Mouse (Mus musculus) B cell, adult 67 days (primary cell): ENCODE data around the gene Cxxc4. TPM values are rescaled to one million over a fixed set of nuclear protein-coding genes. Genes with fewer than 3 reads are reported as not detected.

Experiments used
- total RNA-seq, 2 experiments: library from RNA; stranded (reverse); gene quantifications; 4 replicates each; pipeline ENCODE4 v1.2.4; 2023

Gene Cxxc4
- not detected for total RNA-seq

DNA sequence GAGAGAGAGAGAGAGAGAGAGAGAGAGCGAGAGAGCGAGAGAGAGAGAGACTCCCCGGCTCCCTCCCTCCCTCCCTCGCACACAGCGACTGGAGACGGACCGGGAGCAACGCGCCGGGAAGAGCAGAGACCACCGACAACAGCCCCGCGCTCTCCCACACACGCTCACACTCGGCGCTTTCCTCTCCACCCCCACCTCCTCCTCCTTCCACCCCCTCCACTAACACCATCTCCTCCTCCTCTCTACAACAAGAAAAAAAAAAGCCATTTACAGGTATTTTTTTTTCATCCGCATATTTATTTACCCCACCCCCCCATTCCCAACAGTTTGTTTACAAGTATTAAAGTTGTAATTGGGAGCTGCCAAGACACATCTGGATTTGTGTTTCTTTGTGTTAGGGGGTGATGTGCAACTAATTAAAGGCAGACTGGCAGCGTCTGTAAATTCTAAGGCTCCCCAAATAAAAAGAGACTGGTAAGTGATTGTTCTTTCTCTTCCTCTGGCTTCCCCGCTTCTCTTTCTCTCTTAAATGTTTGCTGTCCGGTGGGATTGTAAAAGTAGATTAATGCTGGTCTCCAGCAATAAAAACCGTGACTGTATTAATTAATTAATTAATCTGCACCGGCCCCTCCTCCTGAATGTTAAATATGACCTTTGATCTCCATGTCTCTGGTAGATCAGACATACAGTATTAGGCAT, at the start of gene Cxxc4:
TSS of gene Cxxc4 (plus strand) at position 71 of the 699 bp plus-strand sequence.

